Mouse (Mus musculus): Measurements from ENCODE around the gene Nmt2.
A peak's percentile ranks its signal among the peaks of the same experiment; 100 is the strongest.

The Nmt2 gene

GRCm38 (mm10) chr2:3283602-3284472, at the start of gene Nmt2:
Gene Nmt2 (plus strand): TSS chr2:3284212.
- DNase-seq (ENCODE audit: low spot score) = peak; percentile 99

GRCm38 (mm10) chr2:3239255-3239654, 44.8 kb upstream of the Nmt2 start:
- no peak for DNase-seq (ENCODE audit: low spot score)

- no peak for DNase-seq (ENCODE audit: low spot score)
Observed at GRCm38 (mm10) chr2:3244251-3244650, 39.8 kb upstream of the Nmt2 start.

- DNase-seq (ENCODE audit: low spot score) = no peak
Observed at GRCm38 (mm10) chr2:3251309-3251708, 32.7 kb upstream of the Nmt2 start.

GRCm38 (mm10) chr2:3266466-3266865, 17.5 kb upstream of the Nmt2 start:
- no peak for DNase-seq (ENCODE audit: low spot score)

- no peak for DNase-seq (ENCODE audit: low spot score)
Observed at GRCm38 (mm10) chr2:3267879-3268278, 16.1 kb upstream of the Nmt2 start.

GRCm38 (mm10) chr2:3273349-3273748, 10.7 kb upstream of the Nmt2 start:
- DNase-seq (ENCODE audit: low spot score) = no peak

GRCm38 (mm10) chr2:3276106-3276505, 7.9 kb upstream of the Nmt2 start:
- no peak for DNase-seq (ENCODE audit: low spot score)

GRCm38 (mm10) chr2:3277502-3277901, 6.5 kb upstream of the Nmt2 start:
- no peak for DNase-seq (ENCODE audit: low spot score)

- no peak for DNase-seq (ENCODE audit: low spot score)
Observed at GRCm38 (mm10) chr2:3281311-3281710, 2.7 kb upstream of the Nmt2 start.

- no peak for DNase-seq (ENCODE audit: low spot score)
Observed at GRCm38 (mm10) chr2:3282866-3283601, 978 bp upstream of the Nmt2 start.

- DNase-seq (ENCODE audit: low spot score) = peak; percentile 27
Observed at GRCm38 (mm10) chr2:3284473-3285180, 615 bp downstream of the Nmt2 start.

GRCm38 (mm10) chr2:3285181-3285530, 1.1 kb downstream of the Nmt2 start:
- no peak for DNase-seq (ENCODE audit: low spot score)

GRCm38 (mm10) chr2:3285709-3286108, 1.7 kb downstream of the Nmt2 start:
- no peak for DNase-seq (ENCODE audit: low spot score)

- DNase-seq (ENCODE audit: low spot score) = no peak
Observed at GRCm38 (mm10) chr2:3286243-3286642, 2.2 kb downstream of the Nmt2 start.

- DNase-seq (ENCODE audit: low spot score) = no peak
Observed at GRCm38 (mm10) chr2:3289581-3289980, 5.6 kb downstream of the Nmt2 start.

GRCm38 (mm10) chr2:3292170-3292569, 8.2 kb downstream of the Nmt2 start:
- DNase-seq (ENCODE audit: low spot score) = no peak

- no peak for DNase-seq (ENCODE audit: low spot score)
Observed at GRCm38 (mm10) chr2:3295826-3296225, 11.8 kb downstream of the Nmt2 start.

GRCm38 (mm10) chr2:3305426-3306025, 21.5 kb downstream of the Nmt2 start:
- DNase-seq (ENCODE audit: low spot score) = no peak

GRCm38 (mm10) chr2:3323132-3323531, 39.1 kb downstream of the Nmt2 start:
- DNase-seq (ENCODE audit: low spot score) = no peak

- DNase-seq (ENCODE audit: low spot score) = no peak
Observed at GRCm38 (mm10) chr2:3324381-3325130, 40.5 kb downstream of the Nmt2 start.

GRCm38 (mm10) chr2:3326547-3326946, 42.5 kb downstream of the Nmt2 start:
- no peak for DNase-seq (ENCODE audit: low spot score)
